Mouse (Mus musculus) adrenal gland, adult 18-20 months (tissue): ENCODE measurements around the gene Uroc1. TPM values are rescaled to one million over a fixed set of nuclear protein-coding genes. Genes with fewer than 3 reads are reported as not detected.

Experiments used
- DNase-seq, 2 experiments: peaks; one replicate each; pipeline ENCODE4 v3.0.0; 2021 to 2022; ENCODE audit warnings: low spot score in 2 of 2
- long read RNA-seq, 2 experiments: library from polyadenylated mRNA; stranded (forward); transcript quantifications; one replicate each; pipeline ENCODE4 v2.0.0; 2021
- total RNA-seq, 2 experiments: library from RNA; stranded (reverse); gene quantifications; 1 replicate in 1 of 2; 2 replicates in 1 of 2; pipeline ENCODE4 v1.2.3; 2021

Gene Uroc1
- total RNA-seq, result under 1 TPM; 0.10 to 0.13 TPM
- long read RNA-seq, experiment 1, result 0 reads
- long read RNA-seq, experiment 2, result 0 reads

GRCm38 (mm10) chr6:90332561-90333425 is at the start of gene Uroc1:
Gene Uroc1 (plus strand): TSS chr6:90333284.
- DNase-seq, result no peak

GRCm38 (mm10) chr6:90288265-90288664 is 44.8 kb upstream of the Uroc1 start:
- DNase-seq, result peak in 1 of 2 experiments; percentile 6

GRCm38 (mm10) chr6:90300919-90301318 is 32.2 kb upstream of the Uroc1 start, which contains the start of gene BC048671:
Gene BC048671 (plus strand): TSS chr6:90301219.
- no peak for DNase-seq

GRCm38 (mm10) chr6:90306315-90306975 is 26.6 kb upstream of the Uroc1 start:
- no peak for DNase-seq

- DNase-seq, result no peak
Observed at GRCm38 (mm10) chr6:90308839-90309778, 24.0 kb upstream of the Uroc1 start.

GRCm38 (mm10) chr6:90315961-90316360 is 17.1 kb upstream of the Uroc1 start:
- DNase-seq, result peak in 1 of 2 experiments; percentile 12

GRCm38 (mm10) chr6:90317510-90318258 is 15.4 kb upstream of the Uroc1 start:
- no peak for DNase-seq

- no peak for DNase-seq
Observed at GRCm38 (mm10) chr6:90319019-90319418, 14.1 kb upstream of the Uroc1 start.

- no peak for DNase-seq
Observed at GRCm38 (mm10) chr6:90319475-90320191, 13.5 kb upstream of the Uroc1 start.

GRCm38 (mm10) chr6:90320429-90320828 is 12.7 kb upstream of the Uroc1 start:
- no peak for DNase-seq

- DNase-seq, result no peak
Observed at GRCm38 (mm10) chr6:90321811-90322210, 11.3 kb upstream of the Uroc1 start.

GRCm38 (mm10) chr6:90324026-90324425 is 9.1 kb upstream of the Uroc1 start:
- DNase-seq, result no peak

GRCm38 (mm10) chr6:90324463-90324862 is 8.6 kb upstream of the Uroc1 start:
- no peak for DNase-seq

GRCm38 (mm10) chr6:90324991-90325390 is 8.1 kb upstream of the Uroc1 start, which contains the start of gene Chst13:
Gene Chst13 (minus strand): TSS chr6:90325185.
- peak; percentile 15 to 30 for DNase-seq

GRCm38 (mm10) chr6:90327670-90328069 is 5.4 kb upstream of the Uroc1 start:
- DNase-seq, result no peak

GRCm38 (mm10) chr6:90329953-90330352 is 3.1 kb upstream of the Uroc1 start:
- DNase-seq, result no peak

GRCm38 (mm10) chr6:90334244-90334643 is 1.2 kb downstream of the Uroc1 start:
- no peak for DNase-seq

- no peak for DNase-seq
Observed at GRCm38 (mm10) chr6:90342343-90342742, 9.3 kb downstream of the Uroc1 start.

GRCm38 (mm10) chr6:90347183-90347582 is 14.1 kb downstream of the Uroc1 start:
- no peak for DNase-seq

- no peak for DNase-seq
Observed at GRCm38 (mm10) chr6:90348500-90348899, 15.4 kb downstream of the Uroc1 start.
